Mouse (Mus musculus) myocyte (in vitro differentiated cells): ENCODE measurements at regions not wholly inside any gene's neighbourhood (a gene's known extent, or its start where the extent isn't known, plus 50 kb on each side); places are given as distances from the start of the nearest gene placed in this dataset.

Source experiments
- H3K27me3 ChIP-seq: one replicate; pipeline ENCODE4 v1.6.1; 2011; ENCODE audit not compliant: control insufficient read depth, insufficient read depth, insufficient read length
- H3K36me3 ChIP-seq: one replicate; pipeline ENCODE4 v1.6.1; 2011; ENCODE audit not compliant: control insufficient read depth, insufficient read depth
- H3K4me2 ChIP-seq: one replicate; pipeline ENCODE4 v1.6.1; 2011; ENCODE audit warnings: low read depth, control low read depth
- H3K4me3 ChIP-seq: one replicate; pipeline ENCODE4 v1.5.1; 2011; ENCODE audit warnings: mild to moderate bottlenecking, control low read depth, moderate library complexity
- H3K79me2 ChIP-seq: one replicate; pipeline ENCODE4 v1.6.1; 2011; ENCODE audit not compliant: control insufficient read depth, insufficient read depth
- H3ac ChIP-seq: one replicate; pipeline ENCODE4 v1.6.1; 2011; ENCODE audit not compliant: control insufficient read depth, insufficient read length
- CEBPB ChIP-seq: IDR thresholded peaks from 2 replicates; pipeline ENCODE4 v1.6.1; 2011; ENCODE audit warnings: mild to moderate bottlenecking, moderate library complexity; ENCODE audit not compliant: poor library complexity, insufficient read depth, severe bottlenecking
- E2F4 ChIP-seq: IDR thresholded peaks from one replicate; pipeline ENCODE4 v1.6.1; 2011; ENCODE audit warnings: mild to moderate bottlenecking, control low read depth, moderate library complexity; ENCODE audit not compliant: insufficient read depth
- MAX ChIP-seq: IDR thresholded peaks from one replicate; pipeline ENCODE4 v1.6.1; 2011; ENCODE audit warnings: low read depth, mild to moderate bottlenecking, control low read depth
- MYOD1 ChIP-seq, 3 experiments: IDR thresholded peaks; one replicate each; pipeline ENCODE4 v1.6.1; 2011; ENCODE audit warnings: control low read depth in 2 of 3, low read depth in 2 of 3, mild to moderate bottlenecking in 2 of 3, moderate library complexity in 1 of 3; ENCODE audit not compliant: insufficient read length in 2 of 3, control insufficient read depth in 1 of 3
- MYOG ChIP-seq, 3 experiments: IDR thresholded peaks; one replicate each; pipeline ENCODE4 v1.6.1; 2011; ENCODE audit warnings: control low read depth in 2 of 3, low read depth in 2 of 3, mild to moderate bottlenecking in 2 of 3; ENCODE audit not compliant: insufficient read length in 2 of 3, control insufficient read depth in 1 of 3, insufficient read depth in 1 of 3
- POLR2A ChIP-seq: IDR thresholded peaks from one replicate; pipeline ENCODE4 v1.6.1; 2011; ENCODE audit warnings: low read depth, mild to moderate bottlenecking, control low read depth, moderate library complexity; ENCODE audit not compliant: insufficient read length
- POLR2AphosphoS2 ChIP-seq: IDR thresholded peaks from one replicate; pipeline ENCODE4 v1.6.1; 2011; ENCODE audit warnings: low read depth, control low read depth; ENCODE audit not compliant: insufficient read length
- REST ChIP-seq: IDR thresholded peaks from one replicate; pipeline ENCODE4 v1.6.1; 2011; ENCODE audit warnings: mild to moderate bottlenecking, control low read depth, moderate library complexity; ENCODE audit not compliant: insufficient read depth, insufficient read length
- SRF ChIP-seq: IDR thresholded peaks from one replicate; pipeline ENCODE4 v1.6.1; 2011; ENCODE audit warnings: low read depth; ENCODE audit not compliant: control insufficient read depth, insufficient read length
- TCF12 ChIP-seq: IDR thresholded peaks from one replicate; pipeline ENCODE4 v1.6.1; 2011; ENCODE audit warnings: mild to moderate bottlenecking, control low read depth; ENCODE audit not compliant: poor library complexity, insufficient read depth, severe bottlenecking
- TCF3 ChIP-seq: IDR thresholded peaks from one replicate; pipeline ENCODE4 v1.6.1; 2011; ENCODE audit warnings: low read depth, control low read depth; ENCODE audit not compliant: insufficient read length
- USF1 ChIP-seq: IDR thresholded peaks from one replicate; pipeline ENCODE4 v1.6.1; 2011; ENCODE audit warnings: low read depth, mild to moderate bottlenecking, control low read depth, moderate library complexity

GRCm38 (mm10) chr10:95725910-95726309 is 52.7 kb upstream of the Anapc15-ps start:
- no peak for TF ChIP-seq REST
- no peak for TF ChIP-seq E2F4
- TF ChIP-seq TCF3: no peak
- no peak for TF ChIP-seq POLR2AphosphoS2
- TF ChIP-seq CEBPB: no peak
- TF ChIP-seq MAX: no peak
- Histone ChIP-seq H3K79me2 (no peaks in the 10 kb centered on the region), H3ac (no peak overlapping the region), H3K36me3 (no peaks in the 10 kb centered on the region), H3K27me3 (no peaks in the 10 kb centered on the region), H3K4me2 (no peak overlapping the region), H3K4me3 (no peak overlapping the region)

DNA sequence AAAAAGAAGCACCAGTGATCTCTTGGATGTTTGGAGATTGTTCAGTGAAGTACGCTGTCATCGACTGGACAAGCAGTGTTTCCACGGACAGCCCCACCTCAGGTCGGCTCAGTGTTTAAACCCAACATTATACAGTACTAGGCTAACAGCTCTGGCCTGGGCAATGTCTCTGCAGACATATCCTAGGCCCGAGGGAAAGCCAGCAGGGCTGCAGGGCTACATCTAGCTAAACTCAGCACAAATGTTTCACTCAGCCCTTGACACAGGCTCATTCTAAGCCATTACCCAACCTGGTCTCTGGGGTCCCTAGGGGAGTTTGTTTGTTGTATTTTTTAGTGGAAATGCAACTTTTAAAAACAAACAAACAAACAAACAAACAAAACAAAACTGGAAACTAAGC is 52.1 kb upstream of the Anapc15-ps start:
- Histone ChIP-seq H3K4me3 (no peak overlapping the region), H3K4me2 (no peak overlapping the region), H3ac (no peak overlapping the region), H3K27me3 (no peaks in the 10 kb centered on the region), H3K79me2 (no peaks in the 10 kb centered on the region), H3K36me3 (no peaks in the 10 kb centered on the region)
- TF ChIP-seq USF1 (no peak), E2F4 (no peak), REST (no peak), TCF12 (no peak), MYOD1 (IDR thresholded peaks at IDR 0.05; ENCODE audit: control insufficient read depth in 1 of 3, insufficient read length in 2 of 3, low read depth in 2 of 3) (no peak), CEBPB (no peak), SRF (no peak), MYOG (IDR thresholded peaks at IDR 0.05; ENCODE audit: control insufficient read depth in 1 of 3, insufficient read depth in 1 of 3, insufficient read length in 2 of 3, low read depth in 2 of 3) (no peak), TCF3 (no peak), POLR2AphosphoS2 (no peak), MAX (no peak), POLR2A (no peak)
